Mouse (Mus musculus): Measurements from ENCODE around the gene Kif11. TPM values are rescaled to one million over a fixed set of nuclear protein-coding genes. Genes with fewer than 3 reads are reported as not detected.

The Kif11 gene
- polyA plus RNA-seq (2016; fragmentation: Nextera tagmentation; extraction: Ambion mirVana) = 97.8 and 98.3 TPM in 2 replicates

GRCm38 (mm10) chr19:37375755-37376615 lies at the start of gene Kif11:
Kif11 (plus strand) TSS chr19:37376403.
- DNase-seq (ENCODE audit: extremely low spot score, low spot score) = peak; percentile 93
- Histone ChIP-seq H3K27me3 (ENCODE audit: poor library complexity, severe bottlenecking) (no peaks in the 10 kb centered on the region), H3K9me3 (no peaks in the 10 kb centered on the region), H3K4me3 (peak within 1 kb of the TSS; percentile 98), H3K27ac (peak within 1 kb of the TSS; percentile 98), H3K4me1 (peaks cover 34% of the 10 kb centered on the region), H3K36me3 (replicated peaks) (peaks cover 20% of the 10 kb centered on the region)
- WGBS = under 1% methylated on average over 73 of the region's 73 CpGs

GRCm38 (mm10) chr19:37327216-37327615 lies 49.0 kb upstream of the Kif11 start:
- no peak overlapping the region for H3K27ac ChIP-seq
- no peak overlapping the region for H3K4me3 ChIP-seq
- H3K27me3 ChIP-seq (ENCODE audit: poor library complexity, severe bottlenecking) = no peaks in the 10 kb centered on the region
- no peak for DNase-seq (ENCODE audit: extremely low spot score, low spot score)
- no peaks in the 10 kb centered on the region for H3K4me1 ChIP-seq
- WGBS = 91% methylated on average over 5 of the region's 5 CpGs
- peaks cover 60% of the 10 kb centered on the region for H3K36me3 ChIP-seq (replicated peaks)
- H3K9me3 ChIP-seq = no peaks in the 10 kb centered on the region

GRCm38 (mm10) chr19:37332726-37333125 lies 43.5 kb upstream of the Kif11 start:
- WGBS = 94% methylated on average over 4 of the region's 4 CpGs

GRCm38 (mm10) chr19:37333357-37333756 lies 42.8 kb upstream of the Kif11 start:
- Histone ChIP-seq H3K27ac (no peak overlapping the region), H3K36me3 (replicated peaks) (peaks cover 20% of the 10 kb centered on the region)
- 98% methylated on average over 5 of the region's 5 CpGs for WGBS

More at GRCm38 (mm10) chr19:37332726-37333125, 43.5 kb upstream of the Kif11 start:
- no peak overlapping the region for H3K27ac ChIP-seq
- H3K4me3 ChIP-seq = no peak overlapping the region
- no peak for DNase-seq (ENCODE audit: extremely low spot score, low spot score)
- H3K36me3 ChIP-seq (replicated peaks) = peaks cover 26% of the 10 kb centered on the region
- H3K4me1 ChIP-seq = no peaks in the 10 kb centered on the region
- no peaks in the 10 kb centered on the region for H3K9me3 ChIP-seq
- H3K27me3 ChIP-seq (ENCODE audit: poor library complexity, severe bottlenecking) = no peaks in the 10 kb centered on the region

GRCm38 (mm10) chr19:37335392-37335791 lies 40.8 kb upstream of the Kif11 start:
- DNase-seq (ENCODE audit: extremely low spot score, low spot score) = no peak
- 83% methylated on average over 1 of the region's 1 CpGs for WGBS
- Histone ChIP-seq H3K27me3 (ENCODE audit: poor library complexity, severe bottlenecking) (no peaks in the 10 kb centered on the region), H3K36me3 (replicated peaks) (peaks cover under 1% of the 10 kb centered on the region), H3K4me3 (no peak overlapping the region), H3K9me3 (no peaks in the 10 kb centered on the region), H3K27ac (no peak overlapping the region), H3K4me1 (no peaks in the 10 kb centered on the region)

More at GRCm38 (mm10) chr19:37333357-37333756, 42.8 kb upstream of the Kif11 start:
- no peaks in the 10 kb centered on the region for H3K9me3 ChIP-seq
- no peaks in the 10 kb centered on the region for H3K27me3 ChIP-seq (ENCODE audit: poor library complexity, severe bottlenecking)
- DNase-seq (ENCODE audit: extremely low spot score, low spot score) = no peak
- H3K4me3 ChIP-seq = no peak overlapping the region
- H3K4me1 ChIP-seq = no peaks in the 10 kb centered on the region

GRCm38 (mm10) chr19:37337752-37338151 lies 38.5 kb upstream of the Kif11 start, which contains the start of gene Ide:
Ide (minus strand) TSS chr19:37337852.
- Histone ChIP-seq H3K9me3 (no peaks in the 10 kb centered on the region), H3K27me3 (ENCODE audit: poor library complexity, severe bottlenecking) (no peaks in the 10 kb centered on the region), H3K4me1 (0 out of 2 replicates have a peak, but pooled peaks cover 5% of the 10 kb centered on the region), H3K27ac (no peak within 1 kb of the TSS), H3K4me3 (no peak within 1 kb of the TSS), H3K36me3 (replicated peaks) (no peaks in the 10 kb centered on the region)
- 86% methylated on average over 4 of the region's 4 CpGs for WGBS
- DNase-seq (ENCODE audit: extremely low spot score, low spot score) = no peak

GRCm38 (mm10) chr19:37340495-37340894 lies 35.7 kb upstream of the Kif11 start:
- Histone ChIP-seq H3K36me3 (replicated peaks) (no peaks in the 10 kb centered on the region), H3K9me3 (no peaks in the 10 kb centered on the region), H3K4me3 (no peak overlapping the region), H3K27me3 (ENCODE audit: poor library complexity, severe bottlenecking) (no peaks in the 10 kb centered on the region), H3K4me1 (0 out of 2 replicates have a peak, but pooled peaks cover 5% of the 10 kb centered on the region), H3K27ac (no peak overlapping the region)
- WGBS = 81% methylated on average over 5 of the region's 5 CpGs
- no peak for DNase-seq (ENCODE audit: extremely low spot score, low spot score)

- Histone ChIP-seq H3K4me1 (0 out of 2 replicates have a peak, but pooled peaks cover 5% of the 10 kb centered on the region), H3K4me3 (no peak overlapping the region), H3K36me3 (replicated peaks) (no peaks in the 10 kb centered on the region), H3K9me3 (no peaks in the 10 kb centered on the region), H3K27ac (no peak overlapping the region), H3K27me3 (ENCODE audit: poor library complexity, severe bottlenecking) (no peaks in the 10 kb centered on the region)
- DNase-seq (ENCODE audit: extremely low spot score, low spot score) = no peak
- WGBS = 83% methylated on average over 5 of the region's 5 CpGs
Measured at GRCm38 (mm10) chr19:37340931-37341330, 35.3 kb upstream of the Kif11 start.

GRCm38 (mm10) chr19:37343899-37344298 lies 32.3 kb upstream of the Kif11 start:
- Histone ChIP-seq H3K36me3 (replicated peaks) (no peaks in the 10 kb centered on the region), H3K4me3 (no peak overlapping the region), H3K9me3 (no peaks in the 10 kb centered on the region), H3K27ac (no peak overlapping the region), H3K27me3 (ENCODE audit: poor library complexity, severe bottlenecking) (no peaks in the 10 kb centered on the region), H3K4me1 (0 out of 2 replicates have a peak, but pooled peaks cover 5% of the 10 kb centered on the region)
- 88% methylated on average over 5 of the region's 5 CpGs for WGBS
- no peak for DNase-seq (ENCODE audit: extremely low spot score, low spot score)

GRCm38 (mm10) chr19:37346258-37346657 lies 29.9 kb upstream of the Kif11 start:
- H3K27me3 ChIP-seq (ENCODE audit: poor library complexity, severe bottlenecking) = no peaks in the 10 kb centered on the region
- no peak overlapping the region for H3K4me3 ChIP-seq
- WGBS = 93% methylated on average over 3 of the region's 3 CpGs
- H3K4me1 ChIP-seq = no peaks in the 10 kb centered on the region
- H3K9me3 ChIP-seq = no peaks in the 10 kb centered on the region
- peaks cover 2% of the 10 kb centered on the region for H3K36me3 ChIP-seq (replicated peaks)
- no peak for DNase-seq (ENCODE audit: extremely low spot score, low spot score)
- no peak overlapping the region for H3K27ac ChIP-seq

GRCm38 (mm10) chr19:37348331-37348730 lies 27.9 kb upstream of the Kif11 start:
- WGBS = 90% methylated on average over 10 of the region's 10 CpGs
- Histone ChIP-seq H3K9me3 (peaks cover 3% of the 10 kb centered on the region; the same call in 1 of the 2 replicates), H3K4me3 (no peak overlapping the region)

GRCm38 (mm10) chr19:37348952-37349351 lies 27.3 kb upstream of the Kif11 start:
- DNase-seq (ENCODE audit: extremely low spot score, low spot score) = no peak
- no peak overlapping the region for H3K4me3 ChIP-seq
- peaks cover 15% of the 10 kb centered on the region for H3K36me3 ChIP-seq (replicated peaks)
- H3K27ac ChIP-seq = no peak overlapping the region
- no peaks in the 10 kb centered on the region for H3K4me1 ChIP-seq
- H3K27me3 ChIP-seq (ENCODE audit: poor library complexity, severe bottlenecking) = no peaks in the 10 kb centered on the region
- peaks cover 3% of the 10 kb centered on the region; the same call in 1 of the 2 replicates for H3K9me3 ChIP-seq

More at GRCm38 (mm10) chr19:37348331-37348730, 27.9 kb upstream of the Kif11 start:
- no peak for DNase-seq (ENCODE audit: extremely low spot score, low spot score)
- H3K27ac ChIP-seq = no peak overlapping the region
- peaks cover 15% of the 10 kb centered on the region for H3K36me3 ChIP-seq (replicated peaks)
- no peaks in the 10 kb centered on the region for H3K4me1 ChIP-seq
- H3K27me3 ChIP-seq (ENCODE audit: poor library complexity, severe bottlenecking) = no peaks in the 10 kb centered on the region

GRCm38 (mm10) chr19:37352756-37353155 lies 23.4 kb upstream of the Kif11 start:
- peaks cover 15% of the 10 kb centered on the region for H3K36me3 ChIP-seq (replicated peaks)
- H3K4me1 ChIP-seq = 0 out of 2 replicates have a peak, but pooled peaks cover 5% of the 10 kb centered on the region
- no peak overlapping the region for H3K4me3 ChIP-seq
- peaks cover 3% of the 10 kb centered on the region; the same call in 1 of the 2 replicates for H3K9me3 ChIP-seq
- no peak overlapping the region for H3K27ac ChIP-seq
- no peaks in the 10 kb centered on the region for H3K27me3 ChIP-seq (ENCODE audit: poor library complexity, severe bottlenecking)
- DNase-seq (ENCODE audit: extremely low spot score, low spot score) = no peak
- 93% methylated on average over 3 of the region's 3 CpGs for WGBS
